Mouse (Mus musculus) stomach, embryonic 14.5 days (tissue): ENCODE data around the gene Ppp2r2c. TPM values are rescaled to one million over a fixed set of nuclear protein-coding genes. Genes with fewer than 3 reads are reported as not detected.

Source experiments
- ATAC-seq: fragments of 200-750 bp; cut with Nextera tagmentation; 2 replicates; pipeline ENCODE4 v1.8.0; 2017; ENCODE audit warnings: low read depth, moderate TSS enrichment; ENCODE audit not compliant: insufficient number of reproducible peaks, insufficient read depth, low FRiP score
- H3K27ac ChIP-seq: fragments of 300-500 bp; sonication (generic); 2 replicates; pipeline ENCODE4 v1.5.1; 2014; ENCODE audit warnings: mild to moderate bottlenecking, low read length, moderate library complexity, mixed read lengths
- H3K27me3 ChIP-seq: fragments of 300-500 bp; sonication (generic); 2 replicates; pipeline ENCODE4 v1.6.1; 2014; ENCODE audit warnings: low read length, control low read depth, mixed read lengths; ENCODE audit not compliant: control insufficient read depth, insufficient read depth
- H3K36me3 ChIP-seq: fragments of 300-500 bp; sonication (generic); 2 replicates; pipeline ENCODE4 v1.6.1; 2014; ENCODE audit warnings: mild to moderate bottlenecking, control low read depth, low read length, moderate library complexity, mixed read lengths; ENCODE audit not compliant: control insufficient read depth, insufficient read depth
- H3K4me1 ChIP-seq: fragments of 300-500 bp; sonication (generic); 2 replicates; pipeline ENCODE4 v1.6.1; 2014; ENCODE audit warnings: low read length, control low read depth, mixed read lengths; ENCODE audit not compliant: control insufficient read depth, insufficient read depth
- H3K4me2 ChIP-seq: fragments of 300-500 bp; sonication (generic); replicated peaks from 2 replicates; pipeline ENCODE4 v1.6.1; 2014; ENCODE audit warnings: low read depth, low read length, control low read depth
- H3K4me3 ChIP-seq: fragments of 300-500 bp; sonication (generic); 2 replicates; pipeline ENCODE4 v1.5.1; 2014; ENCODE audit warnings: low read depth, low read length, control low read depth
- H3K9ac ChIP-seq: fragments of 300-500 bp; sonication (generic); replicated peaks from 2 replicates; pipeline ENCODE4 v1.6.1; 2014; ENCODE audit warnings: low read depth, mild to moderate bottlenecking, control low read depth, low read length, moderate library complexity, mixed read lengths
- H3K9me3 ChIP-seq: fragments of 300-500 bp; sonication (generic); 2 replicates; pipeline ENCODE4 v1.6.1; 2016; ENCODE audit warnings: low read depth, low read length, control low read depth; ENCODE audit not compliant: control insufficient read depth
- WGBS: fragments of 180-500 bp; shearing (Covaris S2); extraction: QIAGEN DNeasy Blood & Tissue Kit; methylation state at CpG from one replicate; pipeline ENCODE4 v1.1.7; 2014; 5-methylcytosine and 5-hydroxymethylcytosine counted together
- polyA plus RNA-seq: library from polyadenylated mRNA; unstranded; fragments of >200 nt; fragmentation: Nextera tagmentation; extraction: Ambion mirVana; gene quantifications from 2 replicates; pipeline ENCODE4 v1.2.1, GENCODE M21; 2014

Ppp2r2c gene
- 0.88 and 1.0 TPM in 2 replicates for polyA plus RNA-seq

GRCm38 (mm10) chr5:36868266-36869090 is at the start of gene Ppp2r2c:
TSS of gene Ppp2r2c (plus strand) at chr5:36868513.
- WGBS, result under 1% methylated on average over 77 of the region's 108 CpGs
- Histone ChIP-seq H3K27me3 (peaks cover 68% of the 10 kb centered on the region), H3K4me2 (peak within 1 kb of the TSS; percentile 67), H3K9me3 (no peaks in the 10 kb centered on the region; the same call in 1 of the 2 replicates), H3K4me3 (peak within 1 kb of the TSS; percentile 33), H3K27ac (no peak within 1 kb of the TSS), H3K4me1 (peaks cover 7% of the 10 kb centered on the region; the same call in 1 of the 2 replicates), H3K9ac (no peak within 1 kb of the TSS), H3K36me3 (no peaks in the 10 kb centered on the region)
- ATAC-seq, result no peak

- 91% methylated on average over 5 of the region's 5 CpGs for WGBS
- Histone ChIP-seq H3K4me3 (no peak overlapping the region), H3K27ac (no peak overlapping the region), H3K36me3 (no peaks in the 10 kb centered on the region; the same call in 1 of the 2 replicates), H3K9me3 (no peaks in the 10 kb centered on the region), H3K9ac (no peak overlapping the region), H3K27me3 (no peaks in the 10 kb centered on the region), H3K4me2 (no peak overlapping the region), H3K4me1 (no peaks in the 10 kb centered on the region)
- ATAC-seq, result no peak
Observed at GRCm38 (mm10) chr5:36819742-36820141, 48.6 kb upstream of the Ppp2r2c start.

- WGBS, result 49% methylated on average over 6 of the region's 6 CpGs
- no peak overlapping the region for H3K4me2 ChIP-seq
- no peak overlapping the region for H3K9ac ChIP-seq
- no peaks in the 10 kb centered on the region for H3K9me3 ChIP-seq
- H3K4me3 ChIP-seq, result no peak overlapping the region
- H3K36me3 ChIP-seq, result no peaks in the 10 kb centered on the region; the same call in 1 of the 2 replicates
- no peak for ATAC-seq
- no peaks in the 10 kb centered on the region for H3K27me3 ChIP-seq
- no peak overlapping the region for H3K27ac ChIP-seq
- H3K4me1 ChIP-seq, result no peaks in the 10 kb centered on the region
Observed at GRCm38 (mm10) chr5:36820142-36820541, 48.2 kb upstream of the Ppp2r2c start.

GRCm38 (mm10) chr5:36822907-36823306 is 45.4 kb upstream of the Ppp2r2c start:
- 93% methylated on average over 4 of the region's 4 CpGs for WGBS
- ATAC-seq, result no peak

GRCm38 (mm10) chr5:36829098-36829497 is 39.2 kb upstream of the Ppp2r2c start:
- no peaks in the 10 kb centered on the region for H3K4me1 ChIP-seq
- H3K9me3 ChIP-seq, result no peaks in the 10 kb centered on the region
- 76% methylated on average over 4 of the region's 4 CpGs for WGBS
- H3K36me3 ChIP-seq, result no peaks in the 10 kb centered on the region
- no peaks in the 10 kb centered on the region for H3K27me3 ChIP-seq
- no peak overlapping the region for H3K9ac ChIP-seq
- no peak overlapping the region for H3K4me3 ChIP-seq
- H3K27ac ChIP-seq, result no peak overlapping the region
- ATAC-seq, result no peak
- H3K4me2 ChIP-seq, result no peak overlapping the region

More at GRCm38 (mm10) chr5:36822907-36823306, 45.4 kb upstream of the Ppp2r2c start:
- Histone ChIP-seq H3K4me2 (no peak overlapping the region), H3K9ac (no peak overlapping the region), H3K4me3 (no peak overlapping the region), H3K9me3 (no peaks in the 10 kb centered on the region), H3K4me1 (no peaks in the 10 kb centered on the region), H3K27ac (no peak overlapping the region), H3K27me3 (no peaks in the 10 kb centered on the region), H3K36me3 (no peaks in the 10 kb centered on the region)

GRCm38 (mm10) chr5:36829913-36830879 is 38.1 kb upstream of the Ppp2r2c start, which contains the start of gene Man2b2:
TSS of gene Man2b2 (minus strand) at chr5:36830653.
- no peak within 1 kb of the TSS for H3K27ac ChIP-seq
- ATAC-seq, result peak; percentile 79
- peak within 1 kb of the TSS; percentile 55 for H3K4me3 ChIP-seq
- 3% methylated on average over 46 of the region's 46 CpGs for WGBS
- peak within 1 kb of the TSS; percentile 36; the same call in 1 of the 2 replicates for H3K9ac ChIP-seq
- no peaks in the 10 kb centered on the region for H3K4me1 ChIP-seq
- H3K36me3 ChIP-seq, result no peaks in the 10 kb centered on the region
- H3K9me3 ChIP-seq, result no peaks in the 10 kb centered on the region
- H3K27me3 ChIP-seq, result no peaks in the 10 kb centered on the region
- H3K4me2 ChIP-seq, result peak within 1 kb of the TSS; percentile 60

- 60% methylated on average over 7 of the region's 7 CpGs for WGBS
- no peaks in the 10 kb centered on the region for H3K27me3 ChIP-seq
- H3K27ac ChIP-seq, result no peak overlapping the region
- no peak overlapping the region for H3K4me3 ChIP-seq
- H3K9me3 ChIP-seq, result no peaks in the 10 kb centered on the region
- no peak overlapping the region for H3K9ac ChIP-seq
- no peaks in the 10 kb centered on the region for H3K4me1 ChIP-seq
- no peaks in the 10 kb centered on the region for H3K36me3 ChIP-seq
- ATAC-seq, result no peak
- H3K4me2 ChIP-seq, result peak overlapping the region; percentile 60; the same call in 1 of the 2 replicates
Observed at GRCm38 (mm10) chr5:36831272-36831671, 37.0 kb upstream of the Ppp2r2c start.

- no peak for ATAC-seq
- Histone ChIP-seq H3K9ac (no peak overlapping the region), H3K9me3 (no peaks in the 10 kb centered on the region), H3K4me3 (no peak overlapping the region), H3K36me3 (no peaks in the 10 kb centered on the region), H3K4me2 (no peak overlapping the region), H3K4me1 (no peaks in the 10 kb centered on the region), H3K27me3 (no peaks in the 10 kb centered on the region), H3K27ac (no peak overlapping the region)
- 4% methylated on average over 6 of the region's 6 CpGs for WGBS
Observed at GRCm38 (mm10) chr5:36835933-36836332, 32.4 kb upstream of the Ppp2r2c start.
